Mouse (Mus musculus) liver, embryonic 14.5 days (tissue): ENCODE results near the gene Nudt22. TPM values are rescaled to one million over a fixed set of nuclear protein-coding genes. Genes with fewer than 3 reads are reported as not detected.

Experiments used
- ATAC-seq: fragments of 200-750 bp; cut with Nextera tagmentation; 2 replicates; pipeline ENCODE4 v1.8.0; 2017; ENCODE audit warnings: moderate number of reproducible peaks, mild to moderate bottlenecking, moderate library complexity; ENCODE audit not compliant: insufficient read depth
- DNase-seq, 3 experiments: peaks; one replicate each; pipeline ENCODE4 v3.0.0-alpha.2; 2012 to 2013; ENCODE audit warnings: low read depth in 3 of 3, low spot score in 3 of 3
- H3K27ac ChIP-seq: fragments of 300-500 bp; sonication (generic); 2 replicates; pipeline ENCODE4 v1.5.1; 2014; ENCODE audit warnings: moderate library complexity, mild to moderate bottlenecking, control low read depth, inconsistent platforms
- H3K27me3 ChIP-seq: fragments of 300-500 bp; sonication (generic); 2 replicates; pipeline ENCODE4 v1.6.1; 2014; ENCODE audit warnings: mild to moderate bottlenecking, low read length, moderate library complexity; ENCODE audit not compliant: control insufficient read depth, insufficient read depth
- H3K36me3 ChIP-seq: fragments of 300-500 bp; sonication (generic); replicated peaks from 2 replicates; pipeline ENCODE4 v1.6.1; 2014; ENCODE audit warnings: low read depth; ENCODE audit not compliant: control insufficient read depth, insufficient read depth
- H3K4me1 ChIP-seq, 2 experiments: fragments of 200-500 bp in 1 of 2; fragments of 300-500 bp in 1 of 2; sonication (generic) in 1 of 2; replicated peaks; 2 replicates each; pipeline ENCODE4 v1.6.1; 2012 to 2014; ENCODE audit warnings: antibody characterized with exemption in 1 of 2, inconsistent platforms in 1 of 2, low read length in 1 of 2; ENCODE audit not compliant: control insufficient read depth in 2 of 2, insufficient read depth in 2 of 2
- H3K4me2 ChIP-seq: fragments of 300-500 bp; sonication (generic); 2 replicates; pipeline ENCODE4 v1.6.1; 2014; ENCODE audit warnings: low read depth, mild to moderate bottlenecking, control low read depth, moderate library complexity
- H3K4me3 ChIP-seq, 2 experiments: fragments of 200-500 bp in 1 of 2; fragments of 300-500 bp in 1 of 2; sonication (generic) in 1 of 2; 2 replicates each; pipeline ENCODE4 v1.5.1; 2012 to 2014; ENCODE audit warnings: low read depth in 2 of 2, low read length in 2 of 2, mild to moderate bottlenecking in 2 of 2, control low read depth in 1 of 2, inconsistent platforms in 1 of 2, moderate library complexity in 1 of 2; ENCODE audit not compliant: insufficient read depth in 1 of 2
- H3K9ac ChIP-seq: fragments of 300-500 bp; sonication (generic); replicated peaks from 2 replicates; pipeline ENCODE4 v1.6.1; 2014; ENCODE audit warnings: mild to moderate bottlenecking, control low read depth, moderate library complexity
- H3K9me3 ChIP-seq: fragments of 300-500 bp; sonication (generic); 2 replicates; pipeline ENCODE4 v1.6.1; 2016; ENCODE audit warnings: low read length, mixed read lengths; ENCODE audit not compliant: control insufficient read depth
- CTCF ChIP-seq: IDR thresholded peaks from 2 replicates; pipeline ENCODE4 v1.5.1; 2016; ENCODE audit warnings: antibody characterized with exemption, low read depth, control low read depth
- EP300 ChIP-seq: IDR thresholded peaks from 2 replicates; pipeline ENCODE4 v1.6.1; 2016; ENCODE audit warnings: antibody characterized with exemption, low read depth
- WGBS: fragments of 180-500 bp; shearing (Covaris S2); extraction: QIAGEN DNeasy Blood & Tissue Kit; methylation state at CpG from one replicate; pipeline ENCODE4 v1.1.7; 2014; ENCODE audit not compliant: insufficient replicate concordance; 5-methylcytosine and 5-hydroxymethylcytosine counted together
- polyA plus RNA-seq, 2 experiments: library from polyadenylated mRNA; depleted of rRNA in 1 of 2; stranded (reverse) in 1 of 2; unstranded in 1 of 2; fragments of >200 nt; fragmentation: Nextera tagmentation in 1 of 2; extraction: Ambion mirVana in 1 of 2; gene quantifications; 2 replicates each; pipeline versions ENCODE4 v1.2.1 to v1.2.3; 2012 to 2014

The Nudt22 gene
- polyA plus RNA-seq, 2 experiments: 6.8 to 9.7 TPM

GRCm38 (mm10) chr19:6995255-6995991 is 494 bp downstream of the Nudt22 start:
- no peak for ATAC-seq
- H3K36me3 ChIP-seq: peaks cover 19% of the 10 kb centered on the region
- peak overlapping the region; percentile 62 to 67 for H3K4me3 ChIP-seq
- TF ChIP-seq CTCF: no peak
- no peak for TF ChIP-seq EP300
- no peak overlapping the region for H3K27ac ChIP-seq
- H3K9me3 ChIP-seq: no peaks in the 10 kb centered on the region
- peak overlapping the region; percentile 86 for H3K4me2 ChIP-seq
- no peaks in the 10 kb centered on the region for H3K27me3 ChIP-seq
- 42% methylated on average over 21 of the region's 21 CpGs for WGBS
- H3K9ac ChIP-seq: peak overlapping the region; percentile 66
- H3K4me1 ChIP-seq: peaks cover 18 to 22% of the 10 kb centered on the region in 2 experiments
- no peak for DNase-seq

GRCm38 (mm10) chr19:6994489-6994888 is 1.4 kb downstream of the Nudt22 start:
- Histone ChIP-seq H3K27me3 (no peaks in the 10 kb centered on the region), H3K9ac (no peak overlapping the region), H3K27ac (no peak overlapping the region), H3K4me1 (peaks cover 18 to 22% of the 10 kb centered on the region in 2 experiments), H3K4me3 (no peak overlapping the region), H3K36me3 (peaks cover 16% of the 10 kb centered on the region), H3K4me2 (no peak overlapping the region), H3K9me3 (no peaks in the 10 kb centered on the region)
- TF ChIP-seq EP300 (no peak), CTCF (no peak)
- ATAC-seq (no peak), DNase-seq (no peak)
- 78% methylated on average over 8 of the region's 8 CpGs for WGBS

- no peak overlapping the region for H3K27ac ChIP-seq
- H3K4me3 ChIP-seq: no peak overlapping the region
- no peak for TF ChIP-seq EP300
- TF ChIP-seq CTCF: no peak
- WGBS: 76% methylated on average over 8 of the region's 8 CpGs
- no peaks in the 10 kb centered on the region for H3K27me3 ChIP-seq
- no peak for DNase-seq
- H3K36me3 ChIP-seq: peaks cover 11% of the 10 kb centered on the region
- no peak for ATAC-seq
- H3K4me2 ChIP-seq: no peak overlapping the region
- no peak overlapping the region for H3K9ac ChIP-seq
- H3K9me3 ChIP-seq: no peaks in the 10 kb centered on the region
- H3K4me1 ChIP-seq: peaks cover 18 to 22% of the 10 kb centered on the region in 2 experiments
Measured at GRCm38 (mm10) chr19:6994002-6994401, 1.9 kb downstream of the Nudt22 start.

GRCm38 (mm10) chr19:6993011-6993770 is 2.7 kb downstream of the Nudt22 start:
- 64% methylated on average over 14 of the region's 14 CpGs for WGBS
- peak overlapping the region; percentile 65 to 82 for H3K4me3 ChIP-seq

More at GRCm38 (mm10) chr19:6993011-6993770, 2.7 kb downstream of the Nudt22 start:
- peak overlapping the region; percentile 78 for H3K9ac ChIP-seq
- H3K4me1 ChIP-seq: peaks cover 18 to 22% of the 10 kb centered on the region in 2 experiments
- no peak for DNase-seq
- peaks cover 3% of the 10 kb centered on the region; the same call in 1 of the 2 replicates for H3K36me3 ChIP-seq
- H3K27me3 ChIP-seq: no peaks in the 10 kb centered on the region
- no peak for TF ChIP-seq EP300
- TF ChIP-seq CTCF: no peak
- peak overlapping the region; percentile 99 for H3K4me2 ChIP-seq
- H3K9me3 ChIP-seq: no peaks in the 10 kb centered on the region
- peak overlapping the region; percentile 63 for H3K27ac ChIP-seq
- no peak; the same call in 1 of the 2 replicates for ATAC-seq
